Mouse (Mus musculus): ENCODE data around the gene Slc4a1.

DNA sequence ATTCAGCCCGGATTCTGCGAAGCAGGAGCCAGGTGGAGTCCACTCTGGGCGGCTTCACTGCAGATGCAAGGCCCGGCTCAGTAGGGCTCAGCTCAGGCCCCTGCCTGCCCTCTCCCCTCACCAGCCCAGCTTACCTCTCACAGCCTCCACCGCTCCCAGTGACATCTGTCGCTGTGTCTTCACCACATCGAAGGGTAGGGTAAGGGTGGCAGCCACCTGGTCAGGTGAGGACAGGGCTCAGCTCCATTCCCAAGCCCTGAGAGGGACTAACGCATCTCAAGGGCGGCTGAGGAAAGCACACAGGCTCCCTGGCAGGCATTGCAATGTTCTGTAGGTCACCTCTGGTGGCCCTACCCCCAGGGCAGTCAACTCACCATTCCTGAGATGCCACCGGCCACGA lies 37.7 kb upstream of the Slc4a1 start:
- TF ChIP-seq CTCF (IDR thresholded peaks at IDR 0.05; ENCODE audit: low read depth, low read length) (no peak), POLR2A (IDR thresholded peaks at IDR 0.05; ENCODE audit: extremely low read depth, insufficient read depth, low read length) (no peak)

All from liver, adult 2 months (tissue).